Mouse (Mus musculus): ENCODE data around the gene Hfe2.
"Not testable (repeated sequence)": the region's sequence is repeated elsewhere in the genome, so short reads cannot be mapped to it uniquely, and the experiment has no call there.

Hfe2 gene

GRCm38 (mm10) chr3:96524914-96525313 lies at the start of gene Hfe2:
Gene Hfe2, plus strand, starts transcription at chr3:96525172.
- DNase-seq (ENCODE audit: low spot score in 2 of 2), result no peak

DNA sequence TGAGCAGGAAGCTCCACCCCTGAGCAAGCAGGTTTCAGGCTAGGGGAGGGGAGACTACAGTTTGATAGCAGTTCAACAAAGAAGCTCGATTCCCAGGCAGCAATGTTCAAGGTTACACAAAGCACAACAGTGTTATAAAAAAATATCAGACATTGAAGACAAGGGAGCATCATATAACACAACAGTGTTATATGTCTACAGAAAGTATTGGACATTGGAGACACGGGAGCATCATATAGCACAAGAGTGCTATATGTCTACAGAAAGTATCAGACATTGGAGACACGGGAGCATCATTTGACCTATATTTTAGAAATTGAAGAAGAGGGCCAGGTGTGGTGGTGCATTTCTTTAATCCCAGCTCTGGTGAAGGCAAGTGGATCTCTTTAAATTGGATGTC lies 47.9 kb upstream of the Hfe2 start:
- DNase-seq (ENCODE audit: low spot score in 2 of 2), result no peak

DNA sequence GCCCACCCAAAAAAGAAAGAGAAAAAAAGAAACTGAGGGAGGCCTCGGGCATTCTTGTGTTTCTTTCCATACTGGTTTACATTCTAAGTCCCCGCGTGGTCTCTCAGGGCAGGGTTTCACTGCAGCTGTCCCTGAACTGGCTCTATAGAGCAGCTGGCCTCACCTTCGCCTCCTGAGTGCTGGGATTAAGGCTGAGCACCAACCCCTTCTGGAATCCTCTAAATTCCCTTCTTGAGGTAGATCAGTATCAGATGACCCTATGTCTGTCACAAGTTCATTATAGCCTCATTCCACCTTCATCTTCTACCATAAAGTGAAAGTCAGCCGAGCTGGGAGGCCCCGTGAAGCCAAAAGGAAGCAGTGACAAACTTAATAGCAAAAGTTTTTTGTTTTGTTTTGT lies 47.4 kb upstream of the Hfe2 start:
- no peak for DNase-seq (ENCODE audit: low spot score in 2 of 2)

DNA sequence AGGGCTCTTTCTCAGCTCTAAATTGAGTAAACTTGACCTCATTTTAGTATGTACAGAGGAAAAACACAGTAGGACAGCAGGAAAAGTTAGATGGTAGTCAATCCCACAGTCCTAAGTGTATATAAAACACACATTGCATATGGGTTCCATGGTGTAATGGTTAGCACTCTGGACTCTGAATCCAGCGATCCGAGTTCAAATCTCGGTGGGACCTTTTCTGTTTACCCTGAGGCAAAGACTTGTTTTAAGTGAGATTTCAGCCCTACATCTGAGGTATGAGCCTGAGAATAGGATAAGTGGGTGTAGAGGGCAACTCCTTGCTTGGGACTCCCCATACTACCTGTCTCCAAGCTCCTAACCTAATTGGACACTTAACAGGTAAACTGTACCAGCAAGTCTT lies 45.7 kb upstream of the Hfe2 start:
- DNase-seq (ENCODE audit: low spot score in 2 of 2), result no peak

DNA sequence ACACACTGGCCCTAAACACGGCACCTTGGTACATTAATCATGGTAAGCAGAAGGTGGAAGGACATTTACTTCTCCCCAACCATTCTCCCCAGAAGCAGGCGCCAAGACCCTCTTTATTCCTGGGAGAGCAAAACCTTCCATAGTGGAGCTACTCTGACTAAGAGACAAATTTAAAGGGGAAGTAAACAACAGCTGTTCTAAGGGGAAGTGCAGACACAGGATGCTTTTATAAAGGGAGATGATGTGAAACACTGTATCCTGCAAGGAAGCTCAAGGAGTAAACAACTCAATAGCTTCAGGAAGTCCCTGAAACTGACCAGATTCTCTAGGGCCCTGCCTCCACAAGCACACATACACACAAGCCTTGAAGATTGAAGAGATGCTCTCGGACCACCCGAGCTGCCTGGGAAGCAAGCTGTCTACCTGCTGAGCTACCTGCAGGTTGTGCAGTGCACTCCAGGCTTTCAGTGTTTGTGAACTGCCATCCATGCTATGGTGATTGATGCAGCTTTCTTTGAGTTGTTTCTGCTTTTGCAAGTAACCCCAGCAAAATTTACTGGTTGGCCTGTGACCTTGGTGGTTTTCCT lies 44.2 kb upstream of the Hfe2 start:
- no peak for DNase-seq (ENCODE audit: low spot score in 2 of 2)

GRCm38 (mm10) chr3:96481856-96482255 lies 43.1 kb upstream of the Hfe2 start:
- no peak for DNase-seq (ENCODE audit: low spot score in 2 of 2)

GRCm38 (mm10) chr3:96482451-96482850 lies 42.5 kb upstream of the Hfe2 start:
- DNase-seq (ENCODE audit: low spot score in 2 of 2), result no peak

- DNase-seq (ENCODE audit: low spot score in 2 of 2), result not testable (repeated sequence)
Measured at GRCm38 (mm10) chr3:96483044-96483443, 41.9 kb upstream of the Hfe2 start.

GRCm38 (mm10) chr3:96483946-96484345 lies 41.0 kb upstream of the Hfe2 start:
- DNase-seq (ENCODE audit: low spot score in 2 of 2), result no peak

DNA sequence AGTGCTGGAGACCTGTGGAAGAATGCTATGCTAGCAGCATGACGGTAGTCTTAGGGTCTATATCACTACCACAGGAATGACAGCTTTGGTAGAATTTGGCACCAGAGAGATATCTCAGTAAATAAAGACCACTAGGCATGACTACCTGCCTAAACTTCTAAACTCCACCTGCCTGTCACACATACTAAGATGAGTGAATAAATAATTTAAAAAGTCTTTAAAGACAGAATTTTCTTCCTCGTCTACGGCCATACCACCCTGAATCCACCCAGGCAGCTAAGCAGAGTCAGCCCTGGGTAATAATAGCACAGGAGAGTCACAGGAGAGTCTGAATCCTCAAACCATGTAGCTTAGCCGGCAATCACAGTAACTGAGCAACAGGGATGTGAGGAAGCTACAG lies 40.1 kb upstream of the Hfe2 start:
- DNase-seq (ENCODE audit: low spot score in 2 of 2), result no peak

DNA sequence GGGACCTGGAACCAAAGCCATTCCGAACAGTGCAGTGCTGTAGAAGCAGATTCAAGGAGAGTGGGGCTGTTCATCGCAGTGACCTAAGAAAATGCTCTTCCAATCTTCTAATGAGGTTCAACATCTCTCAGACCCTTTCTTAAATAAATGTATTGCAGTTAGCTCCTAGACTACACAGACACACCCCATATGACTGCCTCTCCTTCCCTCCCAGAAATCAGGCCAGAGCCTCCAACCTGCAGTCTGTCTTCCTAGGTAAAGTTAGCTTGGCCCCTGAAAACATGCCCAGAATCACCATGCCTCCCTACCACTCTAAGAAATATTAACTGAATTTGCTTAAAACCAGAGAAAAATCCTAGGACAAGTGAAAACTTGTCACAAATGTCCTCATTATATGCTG lies 39.6 kb upstream of the Hfe2 start:
- no peak for DNase-seq (ENCODE audit: low spot score in 2 of 2)

GRCm38 (mm10) chr3:96486064-96486827 lies 38.7 kb upstream of the Hfe2 start:
- DNase-seq (ENCODE audit: low spot score in 2 of 2), result not testable (repeated sequence)

- not testable (repeated sequence) for DNase-seq (ENCODE audit: low spot score in 2 of 2)
Measured at GRCm38 (mm10) chr3:96486828-96487559, 38.0 kb upstream of the Hfe2 start.

GRCm38 (mm10) chr3:96487596-96488289 lies 37.2 kb upstream of the Hfe2 start:
- DNase-seq (ENCODE audit: low spot score in 2 of 2), result peak in 1 of 2 experiments; percentile 39

DNA sequence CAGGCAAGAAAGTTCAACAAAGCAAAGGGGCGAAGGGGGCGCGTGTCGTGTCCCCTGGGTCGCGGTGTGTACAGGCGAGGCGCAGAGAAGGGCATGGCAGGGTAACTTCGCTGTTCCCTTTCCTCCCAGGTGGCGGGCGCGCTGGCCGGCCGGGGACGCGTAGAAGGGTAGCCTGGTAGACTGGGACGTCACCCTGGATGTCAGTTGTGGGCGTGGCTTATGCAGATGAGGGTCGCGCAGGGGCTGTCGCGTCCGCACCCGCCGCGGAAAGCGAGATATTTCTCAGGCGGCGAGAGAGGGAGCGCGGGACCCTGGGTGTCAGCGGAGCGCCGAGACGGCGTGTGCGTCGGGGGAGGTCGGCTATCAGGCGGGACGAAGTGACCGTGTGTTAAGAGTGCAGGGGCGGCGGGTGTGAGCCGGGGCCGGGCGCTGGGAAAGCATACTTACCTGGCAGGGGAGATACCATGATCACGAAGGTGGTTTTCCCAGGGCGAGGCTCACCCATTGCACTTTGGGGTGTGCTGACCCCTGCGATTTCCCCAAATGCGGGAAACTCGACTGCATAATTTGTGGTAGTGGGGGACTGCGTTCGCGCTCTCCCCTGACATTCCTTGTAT lies 36.6 kb upstream of the Hfe2 start:
- DNase-seq (ENCODE audit: low spot score in 2 of 2), result not testable (repeated sequence)

DNA sequence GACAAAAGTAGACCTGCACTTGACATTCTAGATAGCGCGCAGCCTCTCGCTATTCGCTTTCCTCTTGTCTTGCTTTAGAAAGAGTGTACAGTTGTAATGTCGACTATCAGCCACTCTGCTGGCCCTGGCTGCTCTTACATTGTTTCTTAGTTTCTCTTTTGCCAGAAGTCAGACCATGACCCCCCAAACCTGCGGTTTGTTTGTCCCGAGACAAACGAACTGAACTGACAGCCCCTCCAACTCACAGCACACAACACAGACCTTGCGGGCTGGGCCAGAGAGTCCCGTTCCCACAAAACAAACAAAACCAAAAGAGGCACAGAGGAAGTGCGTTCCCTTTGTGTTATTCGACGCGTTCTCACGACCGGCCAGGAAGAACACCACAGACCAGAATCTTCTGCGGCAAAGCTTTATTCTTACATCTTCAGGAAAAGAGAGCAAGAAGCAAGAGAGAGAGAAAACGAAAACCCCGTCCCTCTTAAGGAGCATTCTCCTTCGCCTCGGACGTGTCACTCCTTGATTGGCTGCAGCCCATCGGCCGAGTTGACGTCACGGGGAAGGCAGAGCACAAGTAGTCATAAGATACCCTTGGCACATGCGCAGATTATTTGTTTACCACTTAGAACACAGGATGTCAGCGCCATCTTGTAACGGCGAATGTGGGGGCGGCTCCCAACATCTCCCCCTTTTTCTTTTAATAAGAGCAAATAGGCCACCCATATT lies 35.9 kb upstream of the Hfe2 start:
- not testable (repeated sequence) for DNase-seq (ENCODE audit: low spot score in 2 of 2)

- DNase-seq (ENCODE audit: low spot score in 2 of 2), result not testable (repeated sequence)
Measured at GRCm38 (mm10) chr3:96489636-96490035, 35.3 kb upstream of the Hfe2 start.

GRCm38 (mm10) chr3:96494456-96494855 lies 30.5 kb upstream of the Hfe2 start:
- not testable (repeated sequence) for DNase-seq (ENCODE audit: low spot score in 2 of 2)

- DNase-seq (ENCODE audit: low spot score in 2 of 2), result no peak
Measured at GRCm38 (mm10) chr3:96494912-96495311, 30.1 kb upstream of the Hfe2 start.

GRCm38 (mm10) chr3:96495490-96496210 lies 29.3 kb upstream of the Hfe2 start:
- no peak for DNase-seq (ENCODE audit: low spot score in 2 of 2)

All from right cerebral cortex, adult 2 months (tissue).